21 mouse cellular contexts compared by ENCODE assay signal in genomic region chr14:20651722-20652256, GRCm38 (mm10). TPM values are rescaled to one million over a fixed set of nuclear protein-coding genes. Genes with fewer than 3 reads are reported as not detected.
DNase-seq lines count a peak whose midpoint lies in the region; ATAC-seq and TF ChIP-seq lines count a peak whose summit lies in the region.
"Had no signal": no experiment of that assay in that cellular context is flagged by ENCODE, and none has a peak within 500 bp of the region (broad histone marks: within the 10 kb centered on the region; RNA-seq: fewer than 3 reads in every experiment).

No protein-coding gene starts in this region.

- H3K9ac ChIP-seq in heart, adult 2 months (ENCODE audit: low read depth, low read length) = no peak overlapping the region
- no peak overlapping the region for H3K9ac ChIP-seq in kidney, embryonic 16.5 days (replicated peaks; ENCODE audit: low read length)
- H3K9ac ChIP-seq: hindbrain, embryonic 13.5 days; liver, embryonic 15.5 days had no signal

- intact Hi-C loops in heart, adult 2 months (cut with DNase I) = no loop called here

- no peaks in the 10 kb centered on the region for H3K79me2 ChIP-seq in heart, adult 2 months (replicated peaks; ENCODE audit: control insufficient read depth, insufficient read depth, low read length)

- peak overlapping the region; percentile 20; the same call in 1 of the 2 replicates for H3K27ac ChIP-seq in heart, adult 2 months
- H3K27ac ChIP-seq in kidney, embryonic 16.5 days (ENCODE audit: low read length) = no peak overlapping the region
- H3K27ac ChIP-seq in kidney, adult 2 months (ENCODE audit: insufficient read depth, low read depth, low read length) = no peak overlapping the region
- H3K27ac ChIP-seq: hindbrain, embryonic 13.5 days; liver, embryonic 15.5 days; macrophage had no signal

- peaks cover 3% of the 10 kb centered on the region for H3K4me1 ChIP-seq in heart, adult 2 months (ENCODE audit: control insufficient read depth, insufficient read depth, low read length)
- peaks cover 5% of the 10 kb centered on the region; the same call in 1 of the 2 replicates for H3K4me1 ChIP-seq in kidney, embryonic 16.5 days (ENCODE audit: insufficient read depth, low read length)
- no peaks in the 10 kb centered on the region for H3K4me1 ChIP-seq in kidney, adult 2 months (ENCODE audit: control insufficient read depth, insufficient read depth, low read length)
- H3K4me1 ChIP-seq: hindbrain, embryonic 13.5 days had no signal

- no peak for TF ChIP-seq POLR2A in heart, adult 2 months (IDR thresholded peaks at IDR 0.05; ENCODE audit: insufficient read depth, low read depth, low read length)
- TF ChIP-seq POLR2A in kidney, adult 2 months (IDR thresholded peaks at IDR 0.05; ENCODE audit: low read depth, low read length) = no peak

- no peak overlapping the region for H3K4me3 ChIP-seq in heart, adult 2 months
- H3K4me3 ChIP-seq in kidney, embryonic 16.5 days (ENCODE audit: low read length) = no peak overlapping the region
- H3K4me3 ChIP-seq in kidney, adult 2 months (ENCODE audit: insufficient read depth, low read depth, low read length) = no peak overlapping the region
- H3K4me3 ChIP-seq: hindbrain, embryonic 13.5 days; liver, embryonic 15.5 days had no signal

- TF ChIP-seq CTCF in heart, adult 2 months (IDR thresholded peaks at IDR 0.05) = no peak
- no peak for TF ChIP-seq CTCF in kidney, adult 2 months (conservative IDR thresholded peaks at IDR 0.05; ENCODE audit: insufficient read depth, insufficient read length, low read depth, low read length)

- no peaks in the 10 kb centered on the region for H3K36me3 ChIP-seq in heart, adult 2 months (ENCODE audit: control insufficient read depth, insufficient read depth, low read length)
- no peaks in the 10 kb centered on the region for H3K36me3 ChIP-seq in kidney, embryonic 16.5 days (ENCODE audit: insufficient read depth, low read length)
- no peaks in the 10 kb centered on the region for H3K36me3 ChIP-seq in kidney, adult 2 months (ENCODE audit: control insufficient read depth, insufficient read depth, low read length)
- H3K36me3 ChIP-seq: G1E; hindbrain, embryonic 13.5 days; liver, embryonic 15.5 days had no signal

- ATAC-seq in kidney, embryonic 16.5 days (ENCODE audit: low FRiP score, low TSS enrichment) = peak; percentile 52; the same call in 1 of the 2 replicates
- ATAC-seq in activated CD4-positive, CD25-positive, alpha-beta regulatory T cell, adult 4 months = no peak

- 48% methylated on average over 4 of the region's 4 CpGs for WGBS in heart, adult 2 months
- WGBS in kidney, embryonic 16.5 days = 36% methylated on average over 4 of the region's 4 CpGs
- 59% methylated on average over 4 of the region's 4 CpGs for WGBS in kidney, adult 2 months

- TF ChIP-seq EP300 in heart, adult 2 months (IDR thresholded peaks at IDR 0.05; ENCODE audit: insufficient read depth, low read depth, low read length) = no peak

- peak in 1 of 2 experiments; percentile 19 for DNase-seq in heart, adult 2 months
- no peak for DNase-seq in heart, adult 9 months (ENCODE audit: low spot score in 2 of 2)
- DNase-seq in kidney, adult 2 months = no peak
- DNase-seq in gastrocnemius, adult 8-10 months (ENCODE audit: low spot score in 2 of 2) = peak; percentile 76 to 87
- DNase-seq in skeletal muscle tissue, adult 2 months (ENCODE audit: low read depth, low spot score) = peak; percentile 94
- DNase-seq: adrenal gland, postnatal 25 days; cerebellum, adult 11-12 months; retina, postnatal 1 day; thymus, postnatal 36 days had no signal

- no peaks in the 10 kb centered on the region for H3K27me3 ChIP-seq in heart, adult 2 months (ENCODE audit: control insufficient read depth, insufficient read depth, low read length)
- H3K27me3 ChIP-seq in kidney, embryonic 16.5 days (ENCODE audit: insufficient read depth, low read length) = no peaks in the 10 kb centered on the region
- H3K27me3 ChIP-seq in kidney, adult 2 months (replicated peaks; ENCODE audit: control insufficient read depth, insufficient read depth, low read length) = no peaks in the 10 kb centered on the region
- H3K27me3 ChIP-seq: hindbrain, embryonic 13.5 days; liver, embryonic 15.5 days had no signal

- H3K9me3 ChIP-seq in kidney, embryonic 16.5 days (ENCODE audit: low read length) = no peaks in the 10 kb centered on the region
- H3K9me3 ChIP-seq: G1E; hindbrain, embryonic 13.5 days; liver, embryonic 15.5 days had no signal

- H3K4me2 ChIP-seq in kidney, embryonic 16.5 days (replicated peaks; ENCODE audit: low read depth, low read length) = no peak overlapping the region
- H3K4me2 ChIP-seq: hindbrain, embryonic 13.5 days; liver, embryonic 15.5 days; midbrain, embryonic 11.5 days had no signal

RNA-seq across cellular contexts. Expression of gene Myoz1, which starts 4.6 kb away (rescaled TPM):
- under 1 TPM; 0.31 to 0.52 TPM for total RNA-seq in heart, adult 2 months (2021)
- polyA plus RNA-seq in heart, adult 2 months (2012; rRNA removed) = 0.31 and 0.91 TPM in 2 replicates
- polyA plus RNA-seq in kidney, embryonic 16.5 days (2015; fragmentation: Nextera tagmentation; extraction: Ambion mirVana) = 3.0 and 3.2 TPM in 2 replicates
- 0.26 and 8.9 TPM in 2 replicates for polyA plus RNA-seq in kidney, adult 2 months (2012; rRNA removed)
- total RNA-seq in gastrocnemius, adult 8-10 months (2022) = 1,000 to 10,000 TPM; 3,090 to 3,449 (median 3,228) TPM
- polyA plus RNA-seq in activated CD4-positive, CD25-positive, alpha-beta regulatory T cell, adult 4 months (2017; shearing (Covaris generic)) = not detected
- total RNA-seq: adrenal gland, postnatal 25 days; G1E; layer of hippocampus, postnatal 14 days; left cerebral cortex, postnatal 14 days had no signal
- polyA plus RNA-seq: forebrain, embryonic 11.5 days; G1E; intestine, embryonic 14.5 days; small intestine, adult 2 months had no signal

RNA-seq across cellular contexts. Expression of gene Usp54, which starts 10.9 kb away (rescaled TPM):
- total RNA-seq in heart, adult 2 months (2021) = 10 to 100 TPM; 14.1 to 16.2 TPM
- 10.9 and 16.3 TPM in 2 replicates for polyA plus RNA-seq in heart, adult 2 months (2012; rRNA removed)
- 8.0 and 10.2 TPM in 2 replicates for polyA plus RNA-seq in kidney, embryonic 16.5 days (2015; fragmentation: Nextera tagmentation; extraction: Ambion mirVana)
- polyA plus RNA-seq in kidney, adult 2 months (2012; rRNA removed) = 7.9 and 8.5 TPM in 2 replicates
- total RNA-seq in gastrocnemius, adult 8-10 months (2022) = 1 to 10 TPM; 2.4 to 6.4 (median 3.8) TPM
- polyA plus RNA-seq in activated CD4-positive, CD25-positive, alpha-beta regulatory T cell, adult 4 months (2017; shearing (Covaris generic)) = 1 to 10 TPM; 1.6 to 2.2 TPM

RNA-seq across cellular contexts. Expression of gene Synpo2l, which starts 16.4 kb away (rescaled TPM):
- total RNA-seq in heart, adult 2 months (2021) = 100 to 1,000 TPM in 1 of 2 experiments, 10 to 100 TPM in 1; 96.8 to 126 TPM
- polyA plus RNA-seq in heart, adult 2 months (2012; rRNA removed) = 63.4 and 67.7 TPM in 2 replicates
- 0.92 and 1.2 TPM in 2 replicates for polyA plus RNA-seq in kidney, embryonic 16.5 days (2015; fragmentation: Nextera tagmentation; extraction: Ambion mirVana)
- 0.87 and 1.8 TPM in 2 replicates for polyA plus RNA-seq in kidney, adult 2 months (2012; rRNA removed)
- total RNA-seq in gastrocnemius, adult 8-10 months (2022) = 100 to 1,000 TPM; 153 to 168 (median 158) TPM
- not detected for polyA plus RNA-seq in activated CD4-positive, CD25-positive, alpha-beta regulatory T cell, adult 4 months (2017; shearing (Covaris generic))
- polyA plus RNA-seq: macrophage had no signal

RNA-seq across cellular contexts. Expression of gene Sec24c, which starts 22.3 kb away (rescaled TPM):
- total RNA-seq in heart, adult 2 months (2021) = 100 to 1,000 TPM in 1 of 2 experiments, 10 to 100 TPM in 1; 98.2 to 106 TPM
- 133 and 146 TPM in 2 replicates for polyA plus RNA-seq in heart, adult 2 months (2012; rRNA removed)
- 113 and 120 TPM in 2 replicates for polyA plus RNA-seq in kidney, embryonic 16.5 days (2015; fragmentation: Nextera tagmentation; extraction: Ambion mirVana)
- polyA plus RNA-seq in kidney, adult 2 months (2012; rRNA removed) = 133 and 153 TPM in 2 replicates
- total RNA-seq in gastrocnemius, adult 8-10 months (2022) = 10 to 100 TPM; 64.6 to 79.3 (median 71.4) TPM
- 10 to 100 TPM; 94.7 to 97.5 TPM for polyA plus RNA-seq in activated CD4-positive, CD25-positive, alpha-beta regulatory T cell, adult 4 months (2017; shearing (Covaris generic))

RNA-seq across cellular contexts. Expression of gene Fut11, which starts 43.0 kb away (rescaled TPM):
- 1 to 10 TPM; 5.3 to 5.9 TPM for total RNA-seq in heart, adult 2 months (2021)
- polyA plus RNA-seq in heart, adult 2 months (2012; rRNA removed) = 5.3 and 6.9 TPM in 2 replicates
- polyA plus RNA-seq in kidney, embryonic 16.5 days (2015; fragmentation: Nextera tagmentation; extraction: Ambion mirVana) = 28.2 and 28.5 TPM in 2 replicates
- polyA plus RNA-seq in kidney, adult 2 months (2012; rRNA removed) = 7.9 and 11.2 TPM in 2 replicates
- 1 to 10 TPM; 1.3 to 2.0 (median 1.5) TPM for total RNA-seq in gastrocnemius, adult 8-10 months (2022)
- 1 to 10 TPM; 5.6 to 6.6 TPM for polyA plus RNA-seq in activated CD4-positive, CD25-positive, alpha-beta regulatory T cell, adult 4 months (2017; shearing (Covaris generic))

Comparison
In these comparisons a context has a peak if more than half of its experiments do, and no peak if none do; other contexts are left out.
1. DNase-seq: peak in gastrocnemius, adult 8-10 months (2 of 2) and skeletal muscle tissue, adult 2 months (single experiment); none in heart, adult 9 months (0 of 2) and kidney, adult 2 months (single experiment).
2. RNA of gene Synpo2l, which starts 16.4 kb away (polyA plus RNA-seq): 63.4 to 67.7 TPM in heart, adult 2 months; 0.87 to 1.8 TPM in kidney, adult 2 months, 0.92 to 1.2 TPM in kidney, embryonic 16.5 days and not detected in activated CD4-positive, CD25-positive, alpha-beta regulatory T cell, adult 4 months; every median in the first group is over 10 times any median in the second.